ENCODE assay signal across 23 mouse cellular contexts in the genomic region with DNA sequence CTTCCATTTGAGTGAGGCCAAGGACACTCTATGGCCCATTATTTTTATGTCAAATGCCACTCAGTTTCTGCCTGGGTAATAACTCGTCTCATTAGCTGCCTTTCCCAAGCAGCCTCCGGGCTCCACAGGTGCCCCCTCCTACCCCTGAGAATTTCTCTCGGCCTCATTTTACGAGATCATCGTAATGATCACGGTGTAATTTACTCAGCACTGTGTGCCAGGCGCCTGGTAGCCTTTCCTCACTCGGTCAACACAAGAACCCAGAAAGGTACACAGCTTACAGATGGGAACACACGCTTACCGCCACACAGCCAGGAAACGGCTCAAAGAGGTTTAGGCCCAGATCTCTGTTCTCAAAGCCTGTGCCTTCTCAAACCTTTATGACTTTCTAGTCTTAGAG. TPM values are rescaled to one million over a fixed set of nuclear protein-coding genes. Genes with fewer than 3 reads are reported as not detected.
A peak's percentile ranks its signal among the peaks of the same experiment; 100 is the strongest.
DNase-seq lines count a peak whose midpoint lies in the region; ATAC-seq lines count a peak whose summit lies in the region.
"Had no signal": no experiment of that assay in that cellular context is flagged by ENCODE, and none has a peak within 500 bp of the region (broad histone marks: within the 10 kb centered on the region; RNA-seq: fewer than 3 reads in every experiment).

No protein-coding gene starts in this region.

- H3K4me3 ChIP-seq in intestine, embryonic 15.5 days (replicated peaks): no peak overlapping the region
- H3K4me3 ChIP-seq in limb, embryonic 12.5 days (replicated peaks): no peak overlapping the region
- no peak overlapping the region for H3K4me3 ChIP-seq in stomach, embryonic 16.5 days (replicated peaks; ENCODE audit: low read length)
- H3K4me3 ChIP-seq in forebrain, embryonic 14.5 days (ENCODE audit: low read depth, low read length): no peak overlapping the region
- H3K4me3 ChIP-seq: forebrain, embryonic 10.5 days; forebrain, embryonic 13.5 days; gastrocnemius, adult 2 months had no signal

- ATAC-seq in intestine, embryonic 15.5 days: peak; percentile 26; the same call in 1 of the 2 replicates
- peak; percentile 13; the same call in 1 of the 2 replicates for ATAC-seq in limb, embryonic 12.5 days (ENCODE audit: insufficient number of reproducible peaks, insufficient read depth, low FRiP score, low TSS enrichment, low read depth)
- peak; percentile 51; the same call in 1 of the 2 replicates for ATAC-seq in stomach, embryonic 16.5 days (ENCODE audit: insufficient read depth, low FRiP score)
- ATAC-seq in forebrain, embryonic 14.5 days: no peak
- ATAC-seq: activated CD4-positive, CD25-positive, alpha-beta regulatory T cell, adult 4 months; forebrain, embryonic 13.5 days; hindbrain, postnatal 0 days had no signal

- no peaks in the 10 kb centered on the region for H3K36me3 ChIP-seq in intestine, embryonic 15.5 days
- H3K36me3 ChIP-seq in limb, embryonic 12.5 days: no peaks in the 10 kb centered on the region
- no peaks in the 10 kb centered on the region for H3K36me3 ChIP-seq in stomach, embryonic 16.5 days (ENCODE audit: control insufficient read depth, insufficient read depth, low read length)
- H3K36me3 ChIP-seq in forebrain, embryonic 14.5 days (ENCODE audit: control insufficient read depth, insufficient read depth, low read length): no peaks in the 10 kb centered on the region
- H3K36me3 ChIP-seq: forebrain, embryonic 10.5 days had no signal

- H3K27ac ChIP-seq in intestine, embryonic 15.5 days: peak overlapping the region; percentile 7
- peak overlapping the region; percentile 1; the same call in 1 of the 2 replicates for H3K27ac ChIP-seq in limb, embryonic 12.5 days
- H3K27ac ChIP-seq in stomach, embryonic 16.5 days (ENCODE audit: low read length): no peak overlapping the region
- no peak overlapping the region for H3K27ac ChIP-seq in forebrain, embryonic 14.5 days (ENCODE audit: low read depth, low read length)
- H3K27ac ChIP-seq: forebrain, embryonic 10.5 days; forebrain, embryonic 13.5 days; gastrocnemius, adult 2 months; hindbrain, embryonic 14.5 days; hindbrain, postnatal 0 days had no signal

- H3K9me3 ChIP-seq in intestine, embryonic 15.5 days: no peaks in the 10 kb centered on the region
- H3K9me3 ChIP-seq in limb, embryonic 12.5 days: no peaks in the 10 kb centered on the region
- H3K9me3 ChIP-seq in stomach, embryonic 16.5 days (replicated peaks; ENCODE audit: control insufficient read depth, low read length): no peaks in the 10 kb centered on the region
- no peaks in the 10 kb centered on the region for H3K9me3 ChIP-seq in forebrain, embryonic 14.5 days (replicated peaks; ENCODE audit: control insufficient read depth, low read length)
- H3K9me3 ChIP-seq: forebrain, embryonic 10.5 days; forebrain, embryonic 13.5 days had no signal

- H3K4me1 ChIP-seq in intestine, embryonic 15.5 days (replicated peaks): 0 out of 2 replicates have a peak, but pooled peaks cover 7% of the 10 kb centered on the region
- peaks cover 20% of the 10 kb centered on the region for H3K4me1 ChIP-seq in limb, embryonic 12.5 days (replicated peaks)
- H3K4me1 ChIP-seq in stomach, embryonic 16.5 days (ENCODE audit: control insufficient read depth, insufficient read depth, low read length): no peaks in the 10 kb centered on the region
- no peaks in the 10 kb centered on the region for H3K4me1 ChIP-seq in forebrain, embryonic 14.5 days (ENCODE audit: control insufficient read depth, insufficient read depth, low read length)

- DNase-seq in kidney, adult 18-20 months: peak; percentile 12
- DNase-seq in kidney, adult 11 months: no peak
- no peak for DNase-seq in forebrain, embryonic 14.5 days (ENCODE audit: low spot score)
- no peak for DNase-seq in urinary bladder, postnatal 14 days (ENCODE audit: low spot score)
- DNase-seq in heart, postnatal 10 days: no peak
- DNase-seq: adrenal gland, adult 8-10 months; adrenal gland, postnatal 25 days; cerebellum, adult 18-20 months; cerebellum, adult 9-10 months; cerebellum, postnatal 14 days; gastrocnemius, adult 2 months; gastrocnemius, postnatal 14 days; heart, adult 11 months; heart, postnatal 4 days had no signal

- H3K27me3 ChIP-seq in intestine, embryonic 15.5 days (replicated peaks): no peaks in the 10 kb centered on the region
- H3K27me3 ChIP-seq in limb, embryonic 12.5 days: 0 out of 2 replicates have a peak, but pooled peaks cover 12% of the 10 kb centered on the region
- H3K27me3 ChIP-seq in stomach, embryonic 16.5 days (ENCODE audit: control insufficient read depth, insufficient read depth, low read length): no peaks in the 10 kb centered on the region
- no peaks in the 10 kb centered on the region for H3K27me3 ChIP-seq in forebrain, embryonic 14.5 days (replicated peaks; ENCODE audit: control insufficient read depth, insufficient read depth, low read length)

- intact Hi-C loops in heart, postnatal 10 days (cut with DNase I): loop anchor here (5.0 to 10.0 kb wide), 3 partner anchors 74 to 1017 kb away; a partner anchor contains a TSS

- WGBS in intestine, embryonic 15.5 days: 51% methylated on average over 11 of the region's 11 CpGs
- 28% methylated on average over 11 of the region's 11 CpGs for WGBS in limb, embryonic 12.5 days
- 68% methylated on average over 11 of the region's 11 CpGs for WGBS in stomach, embryonic 16.5 days
- 65% methylated on average over 11 of the region's 11 CpGs for WGBS in forebrain, embryonic 14.5 days

- no peak overlapping the region for H3K4me2 ChIP-seq in intestine, embryonic 15.5 days (replicated peaks)
- no peak overlapping the region for H3K4me2 ChIP-seq in limb, embryonic 12.5 days
- no peak overlapping the region for H3K4me2 ChIP-seq in stomach, embryonic 16.5 days (ENCODE audit: low read depth, low read length)
- H3K4me2 ChIP-seq in forebrain, embryonic 14.5 days (ENCODE audit: low read length): no peak overlapping the region
- H3K4me2 ChIP-seq: forebrain, embryonic 13.5 days; heart, embryonic 11.5 days; hindbrain, embryonic 14.5 days had no signal

- no peak overlapping the region for H3K9ac ChIP-seq in intestine, embryonic 15.5 days
- H3K9ac ChIP-seq in limb, embryonic 12.5 days (replicated peaks): no peak overlapping the region
- H3K9ac ChIP-seq in stomach, embryonic 16.5 days (ENCODE audit: low read length): no peak overlapping the region
- no peak overlapping the region for H3K9ac ChIP-seq in forebrain, embryonic 14.5 days (ENCODE audit: low read length)
- H3K9ac ChIP-seq: forebrain, embryonic 13.5 days; hindbrain, embryonic 14.5 days had no signal

RNA-seq across cellular contexts. Expression of a gene that starts 6.7 kb away (rescaled TPM):
- polyA plus RNA-seq in intestine, embryonic 15.5 days (2015; fragmentation: Nextera tagmentation; extraction: Ambion mirVana): 1.4 and 2.3 TPM in 2 replicates
- polyA plus RNA-seq in limb, embryonic 12.5 days (2016; fragmentation: Nextera tagmentation; extraction: Ambion mirVana): 1.4 and 1.8 TPM in 2 replicates
- polyA plus RNA-seq in stomach, embryonic 16.5 days (2015; fragmentation: Nextera tagmentation; extraction: Ambion mirVana): 5.3 and 5.8 TPM in 2 replicates
- polyA plus RNA-seq in forebrain, embryonic 14.5 days (2014; fragmentation: Nextera tagmentation; extraction: Ambion mirVana): 1.3 and 2.2 TPM in 2 replicates
- 1 to 10 TPM in 1 of 2 experiments, not detected in 1; 1.2 TPM for total RNA-seq in heart, postnatal 10 days (2021)
- total RNA-seq: gastrocnemius, adult 2 months had no signal

Comparison
In these comparisons a context has a peak if more than half of its experiments do, and no peak if none do; other contexts are left out.
1. H3K27ac ChIP-seq: peak in intestine, embryonic 15.5 days (single experiment) and limb, embryonic 12.5 days (single experiment); none in stomach, embryonic 16.5 days (single experiment) and forebrain, embryonic 14.5 days (single experiment).